Mouse (Mus musculus) kidney, postnatal 10 days (tissue): ENCODE measurements around the gene Ppp1r12c.

Experiments used
- DNase-seq: peaks from one replicate; pipeline ENCODE4 v3.0.0; 2021; ENCODE audit warnings: mixed read lengths

Gene Ppp1r12c

GRCm38 (mm10) chr7:4515853-4516252 is 14.4 kb upstream of the Ppp1r12c start:
- no peak for DNase-seq

- DNase-seq = peak; percentile 68
These were observed 12.6 kb upstream of the Ppp1r12c start for GRCm38 (mm10) chr7:4513829-4514712.

GRCm38 (mm10) chr7:4513236-4513635 is 11.8 kb upstream of the Ppp1r12c start:
- peak; percentile 56 for DNase-seq

- DNase-seq = no peak
These were observed 10.2 kb upstream of the Ppp1r12c start for GRCm38 (mm10) chr7:4511489-4512224.

GRCm38 (mm10) chr7:4509863-4510608 is 8.6 kb upstream of the Ppp1r12c start:
- DNase-seq = peak; percentile 86

GRCm38 (mm10) chr7:4508739-4509116 is 7.2 kb upstream of the Ppp1r12c start:
- DNase-seq = no peak

- no peak for DNase-seq
These were observed 6.7 kb upstream of the Ppp1r12c start for GRCm38 (mm10) chr7:4508062-4508738.

- no peak for DNase-seq
These were observed 5.7 kb upstream of the Ppp1r12c start for GRCm38 (mm10) chr7:4507220-4507619.

GRCm38 (mm10) chr7:4504646-4505435 is 3.4 kb upstream of the Ppp1r12c start:
- DNase-seq = no peak

- no peak for DNase-seq
These were observed 2.4 kb upstream of the Ppp1r12c start for GRCm38 (mm10) chr7:4503858-4504257.

GRCm38 (mm10) chr7:4503100-4503499 is 1.6 kb upstream of the Ppp1r12c start:
- no peak for DNase-seq

- DNase-seq = no peak
These were observed 1.1 kb upstream of the Ppp1r12c start for GRCm38 (mm10) chr7:4502421-4503090.

- DNase-seq = peak; percentile 66
These were observed 498 bp downstream of the Ppp1r12c start for GRCm38 (mm10) chr7:4500892-4501471.

GRCm38 (mm10) chr7:4499034-4499433 is 2.4 kb downstream of the Ppp1r12c start:
- no peak for DNase-seq

- DNase-seq = peak; percentile 76
These were observed 3.2 kb downstream of the Ppp1r12c start for GRCm38 (mm10) chr7:4498251-4498650.

- DNase-seq = no peak
These were observed 4.1 kb downstream of the Ppp1r12c start for GRCm38 (mm10) chr7:4497271-4497903.

GRCm38 (mm10) chr7:4496468-4496867 is 5.0 kb downstream of the Ppp1r12c start:
- DNase-seq = no peak

GRCm38 (mm10) chr7:4493991-4494390 is 7.5 kb downstream of the Ppp1r12c start:
- no peak for DNase-seq

GRCm38 (mm10) chr7:4492284-4493224 is 8.9 kb downstream of the Ppp1r12c start:
- DNase-seq = no peak
